Mouse (Mus musculus) limb, embryonic 15.5 days (tissue): ENCODE measurements around the gene Mrpl27. TPM values are rescaled to one million over a fixed set of nuclear protein-coding genes. Genes with fewer than 3 reads are reported as not detected.
A peak's percentile ranks its signal among the peaks of the same experiment; 100 is the strongest.

Experiments used
- ATAC-seq: fragments of 200-750 bp; cut with Nextera tagmentation; 2 replicates; pipeline ENCODE4 v1.8.0; 2017; ENCODE audit warnings: low read depth, moderate TSS enrichment; ENCODE audit not compliant: insufficient number of reproducible peaks, low FRiP score, low TSS enrichment
- H3K27ac ChIP-seq: fragments of 300-500 bp; sonication (generic); 2 replicates; pipeline ENCODE4 v1.5.1; 2015; ENCODE audit warnings: moderate library complexity, mild to moderate bottlenecking, inconsistent platforms
- H3K27me3 ChIP-seq: fragments of 300-500 bp; sonication (generic); 2 replicates; pipeline ENCODE4 v1.6.1; 2015; ENCODE audit warnings: inconsistent platforms
- H3K36me3 ChIP-seq: fragments of 300-500 bp; sonication (generic); 2 replicates; pipeline ENCODE4 v1.6.1; 2015; ENCODE audit warnings: inconsistent platforms
- H3K4me1 ChIP-seq: fragments of 300-500 bp; sonication (generic); 2 replicates; pipeline ENCODE4 v1.6.1; 2015; ENCODE audit warnings: inconsistent platforms
- H3K4me2 ChIP-seq: fragments of 300-500 bp; sonication (generic); 2 replicates; pipeline ENCODE4 v1.6.1; 2015; ENCODE audit warnings: mild to moderate bottlenecking, inconsistent platforms
- H3K4me3 ChIP-seq: fragments of 300-500 bp; sonication (generic); 2 replicates; pipeline ENCODE4 v1.5.1; 2015; ENCODE audit warnings: mild to moderate bottlenecking, inconsistent platforms
- H3K9ac ChIP-seq: fragments of 300-500 bp; sonication (generic); 2 replicates; pipeline ENCODE4 v1.6.1; 2015; ENCODE audit warnings: inconsistent platforms
- H3K9me3 ChIP-seq: fragments of 300-500 bp; sonication (generic); 2 replicates; pipeline ENCODE4 v1.6.1; 2016; ENCODE audit warnings: inconsistent platforms
- WGBS: fragments of 180-500 bp; shearing (Covaris S2); methylation state at CpG from one replicate; pipeline ENCODE4 v1.1.7; 2015; 5-methylcytosine and 5-hydroxymethylcytosine counted together
- polyA plus RNA-seq: library from polyadenylated mRNA; unstranded; fragments of >200 nt; fragmentation: Nextera tagmentation; extraction: Ambion mirVana; gene quantifications from 2 replicates; pipeline ENCODE4 v1.2.1, GENCODE M21; 2015

Gene Mrpl27
- 126 and 128 TPM in 2 replicates for polyA plus RNA-seq

GRCm38 (mm10) chr11:94653663-94654436 lies at the start of gene Mrpl27, which contains the start of gene Eme1:
Mrpl27 (plus strand) TSS chr11:94653767.
Eme1 (minus strand) TSS chr11:94653964.
- WGBS: 1% methylated on average over 32 of the region's 32 CpGs
- H3K4me2 ChIP-seq: peak within 1 kb of the TSS; percentile 74
- peaks cover 34% of the 10 kb centered on the region for H3K36me3 ChIP-seq
- ATAC-seq: peak; percentile 82
- H3K4me3 ChIP-seq: peak within 1 kb of the TSS; percentile 72
- peak within 1 kb of the TSS; percentile 98 for H3K27ac ChIP-seq
- no peaks in the 10 kb centered on the region for H3K27me3 ChIP-seq
- no peaks in the 10 kb centered on the region for H3K9me3 ChIP-seq
- H3K9ac ChIP-seq: peak within 1 kb of the TSS; percentile 44; the same call in 1 of the 2 replicates
- H3K4me1 ChIP-seq: peaks cover 19% of the 10 kb centered on the region

DNA sequence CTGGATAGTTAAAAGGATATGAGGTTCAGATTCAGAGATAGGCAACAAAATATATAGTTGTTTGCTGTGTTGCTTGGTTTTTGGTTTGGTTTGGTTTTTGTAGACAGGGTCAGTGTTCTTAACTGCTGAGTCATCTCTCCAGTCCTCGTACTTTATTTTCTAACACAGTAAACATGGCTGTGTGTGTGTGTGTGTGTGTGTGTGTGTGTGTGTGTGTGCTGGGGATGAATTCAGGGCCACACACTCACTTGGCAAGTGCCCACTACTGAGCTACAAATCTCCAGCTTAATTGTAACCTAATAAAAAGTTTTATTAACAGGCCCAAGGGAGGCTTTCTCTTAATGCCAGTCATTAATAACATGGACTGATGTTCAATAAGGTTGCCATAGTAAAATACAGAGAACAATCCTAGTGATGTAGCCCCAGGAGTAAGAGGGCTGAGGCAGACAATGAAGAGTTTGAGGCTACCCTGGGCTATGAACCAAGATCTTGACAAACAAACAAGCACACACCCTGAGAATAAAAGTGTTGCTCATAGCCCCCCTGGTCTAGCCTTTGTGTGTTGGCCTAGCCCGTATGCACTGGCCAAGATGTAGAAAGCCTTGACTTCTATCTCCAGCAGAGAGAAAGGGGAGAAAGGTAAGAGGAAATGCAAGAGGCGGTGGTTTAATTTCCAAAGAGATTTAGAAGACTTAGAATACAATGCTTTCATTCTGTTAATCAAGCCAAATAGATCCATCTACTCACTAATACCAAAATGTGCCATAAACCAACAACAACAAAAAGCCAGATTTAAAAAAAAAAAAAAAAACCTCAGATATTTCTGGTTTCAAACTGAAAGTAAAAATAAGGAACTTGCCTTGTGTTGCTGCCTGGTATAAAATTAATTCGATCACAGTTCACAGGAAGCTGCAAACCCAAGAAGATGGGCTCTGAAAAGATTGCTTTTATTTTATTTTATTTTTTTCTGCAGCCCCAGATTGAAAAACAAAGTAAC lies 42.5 kb upstream of the Mrpl27 start:
- Histone ChIP-seq H3K4me1 (no peaks in the 10 kb centered on the region), H3K9me3 (no peaks in the 10 kb centered on the region), H3K4me2 (no peak overlapping the region), H3K27ac (no peak overlapping the region), H3K27me3 (no peaks in the 10 kb centered on the region), H3K4me3 (no peak overlapping the region), H3K9ac (no peak overlapping the region), H3K36me3 (no peaks in the 10 kb centered on the region)
- WGBS: 62% methylated on average over 4 of the region's 4 CpGs
- no peak for ATAC-seq

DNA sequence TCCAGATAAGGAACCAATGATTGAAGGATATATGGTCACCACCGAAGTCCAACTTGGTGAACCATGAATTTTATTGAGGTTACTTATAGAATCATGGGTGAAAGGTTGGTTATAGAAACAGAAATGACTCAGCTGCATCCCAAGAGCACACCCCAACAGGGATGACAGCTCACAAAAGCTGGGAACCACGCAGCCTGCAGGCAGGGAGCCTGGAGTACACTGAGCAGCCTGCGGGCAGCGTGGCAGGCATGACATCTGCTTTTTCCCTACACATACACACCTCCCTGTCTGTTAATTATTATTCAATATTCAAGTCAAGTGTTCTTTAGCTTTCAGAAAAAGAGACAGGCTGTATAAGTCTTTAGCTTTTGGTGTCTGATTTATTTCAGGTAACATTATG lies 39.0 kb upstream of the Mrpl27 start:
- H3K27me3 ChIP-seq: no peaks in the 10 kb centered on the region
- H3K9ac ChIP-seq: no peak overlapping the region
- H3K9me3 ChIP-seq: no peaks in the 10 kb centered on the region
- 74% methylated on average over 4 of the region's 4 CpGs for WGBS
- ATAC-seq: no peak
- no peak overlapping the region for H3K27ac ChIP-seq
- H3K4me2 ChIP-seq: no peak overlapping the region
- H3K36me3 ChIP-seq: no peaks in the 10 kb centered on the region
- no peak overlapping the region for H3K4me3 ChIP-seq
- H3K4me1 ChIP-seq: no peaks in the 10 kb centered on the region

- no peak for ATAC-seq
- Histone ChIP-seq H3K4me3 (no peak overlapping the region), H3K27ac (no peak overlapping the region), H3K4me1 (no peaks in the 10 kb centered on the region), H3K9ac (no peak overlapping the region), H3K36me3 (no peaks in the 10 kb centered on the region), H3K9me3 (no peaks in the 10 kb centered on the region), H3K4me2 (no peak overlapping the region), H3K27me3 (no peaks in the 10 kb centered on the region)
- 24% methylated on average over 4 of the region's 4 CpGs for WGBS
Observed at GRCm38 (mm10) chr11:94615494-94615893, 38.1 kb upstream of the Mrpl27 start.

- H3K4me1 ChIP-seq: no peaks in the 10 kb centered on the region
- ATAC-seq: no peak
- H3K4me2 ChIP-seq: no peak overlapping the region
- H3K27me3 ChIP-seq: no peaks in the 10 kb centered on the region
- H3K9ac ChIP-seq: no peak overlapping the region
- no peaks in the 10 kb centered on the region for H3K9me3 ChIP-seq
- 86% methylated on average over 2 of the region's 2 CpGs for WGBS
- no peak overlapping the region for H3K4me3 ChIP-seq
- no peaks in the 10 kb centered on the region for H3K36me3 ChIP-seq
- no peak overlapping the region for H3K27ac ChIP-seq
Observed at GRCm38 (mm10) chr11:94617646-94618045, 35.9 kb upstream of the Mrpl27 start.

- Histone ChIP-seq H3K27ac (no peak overlapping the region), H3K4me2 (no peak overlapping the region), H3K36me3 (no peaks in the 10 kb centered on the region), H3K27me3 (no peaks in the 10 kb centered on the region), H3K9ac (no peak overlapping the region), H3K9me3 (no peaks in the 10 kb centered on the region), H3K4me3 (no peak overlapping the region), H3K4me1 (no peaks in the 10 kb centered on the region)
- ATAC-seq: no peak
- WGBS: 55% methylated on average over 6 of the region's 6 CpGs
Observed at GRCm38 (mm10) chr11:94620766-94621457, 32.7 kb upstream of the Mrpl27 start.

DNA sequence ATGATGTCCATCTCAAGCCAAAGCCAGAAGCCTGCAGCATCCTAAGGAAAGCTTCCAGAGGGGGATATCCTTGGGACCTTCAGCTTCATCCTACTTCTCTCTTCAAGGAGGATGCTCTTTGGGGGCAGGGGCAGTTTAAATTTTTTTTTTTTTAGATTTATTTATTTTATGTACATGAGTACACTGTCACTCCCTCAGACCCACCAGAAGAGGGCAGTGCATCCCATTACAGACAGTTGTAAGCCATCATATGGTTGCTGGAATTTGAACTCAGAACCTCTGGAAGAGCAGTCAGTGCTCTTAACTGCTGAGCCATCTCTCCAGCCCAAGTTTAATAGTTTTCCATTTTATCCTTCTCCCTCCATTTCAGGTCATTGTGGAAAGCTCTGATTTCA lies 32.1 kb upstream of the Mrpl27 start:
- Histone ChIP-seq H3K4me1 (no peaks in the 10 kb centered on the region), H3K27ac (no peak overlapping the region), H3K4me2 (no peak overlapping the region), H3K4me3 (no peak overlapping the region), H3K27me3 (no peaks in the 10 kb centered on the region), H3K9ac (no peak overlapping the region), H3K9me3 (no peaks in the 10 kb centered on the region), H3K36me3 (no peaks in the 10 kb centered on the region)
- ATAC-seq: no peak

GRCm38 (mm10) chr11:94622162-94622561 lies 31.4 kb upstream of the Mrpl27 start:
- H3K4me2 ChIP-seq: no peak overlapping the region
- ATAC-seq: no peak
- no peaks in the 10 kb centered on the region for H3K9me3 ChIP-seq
- H3K4me3 ChIP-seq: no peak overlapping the region
- no peaks in the 10 kb centered on the region for H3K36me3 ChIP-seq
- no peaks in the 10 kb centered on the region for H3K27me3 ChIP-seq
- no peak overlapping the region for H3K9ac ChIP-seq
- 69% methylated on average over 2 of the region's 2 CpGs for whole genome bisulfite sequencing
- no peak overlapping the region for H3K27ac ChIP-seq
- H3K4me1 ChIP-seq: no peaks in the 10 kb centered on the region

GRCm38 (mm10) chr11:94629199-94629883 lies 24.2 kb upstream of the Mrpl27 start, which contains the start of gene Lrrc59:
Lrrc59 (plus strand) TSS chr11:94629767.
- H3K9me3 ChIP-seq: no peaks in the 10 kb centered on the region
- H3K4me3 ChIP-seq: peak within 1 kb of the TSS; percentile 96
- H3K4me2 ChIP-seq: peak within 1 kb of the TSS; percentile 73
- ATAC-seq: peak; percentile 91
- no peaks in the 10 kb centered on the region for H3K27me3 ChIP-seq
- H3K27ac ChIP-seq: peak within 1 kb of the TSS; percentile 84
- H3K9ac ChIP-seq: peak within 1 kb of the TSS; percentile 75
- peaks cover 30% of the 10 kb centered on the region for H3K36me3 ChIP-seq
- H3K4me1 ChIP-seq: peaks cover 15% of the 10 kb centered on the region
- WGBS: 4% methylated on average over 41 of the region's 41 CpGs

GRCm38 (mm10) chr11:94629884-94630198 lies 23.7 kb upstream of the Mrpl27 start:
- H3K4me2 ChIP-seq: peak overlapping the region; percentile 73
- H3K4me1 ChIP-seq: peaks cover 15% of the 10 kb centered on the region
- peaks cover 35% of the 10 kb centered on the region for H3K36me3 ChIP-seq
- H3K4me3 ChIP-seq: peak overlapping the region; percentile 96
- H3K9ac ChIP-seq: peak overlapping the region; percentile 75
- H3K27me3 ChIP-seq: no peaks in the 10 kb centered on the region
- WGBS: 0% methylated on average over 28 of the region's 28 CpGs
- H3K9me3 ChIP-seq: no peaks in the 10 kb centered on the region
- peak overlapping the region; percentile 84 for H3K27ac ChIP-seq
- no peak; the same call in 1 of the 2 replicates for ATAC-seq
